In genomic region chr7:36334857-36335256, GRCm38 (mm10) we compare ENCODE assay signal across 20 mouse cellular contexts.
"Had no signal": no experiment of that assay in that cellular context is flagged by ENCODE, and none has a peak within 500 bp of the region (broad histone marks: within the 10 kb centered on the region; RNA-seq: fewer than 3 reads in every experiment).

No protein-coding gene starts in this region.

- H3K4me1 ChIP-seq: intestine, embryonic 15.5 days; midbrain, embryonic 12.5 days; neural tube, embryonic 12.5 days had no signal

- H3K4me3 ChIP-seq: intestine, embryonic 15.5 days; limb, embryonic 12.5 days; limb, embryonic 15.5 days; midbrain, embryonic 12.5 days; midbrain, embryonic 15.5 days; neural tube, embryonic 12.5 days; neural tube, embryonic 15.5 days; stomach, embryonic 15.5 days had no signal

- H3K9ac ChIP-seq: intestine, embryonic 15.5 days; limb, embryonic 12.5 days; limb, embryonic 15.5 days; liver, embryonic 14.5 days; liver, postnatal 0 days; lung, embryonic 14.5 days; midbrain, embryonic 12.5 days; midbrain, embryonic 15.5 days; neural tube, embryonic 12.5 days; neural tube, embryonic 15.5 days; stomach, embryonic 15.5 days had no signal

- H3K27ac ChIP-seq: intestine, embryonic 15.5 days; limb, embryonic 12.5 days; limb, embryonic 15.5 days; liver, embryonic 14.5 days; macrophage; midbrain, embryonic 12.5 days; midbrain, embryonic 15.5 days; neural tube, embryonic 12.5 days; neural tube, embryonic 15.5 days; stomach, embryonic 15.5 days had no signal

- H3K27me3 ChIP-seq: intestine, embryonic 15.5 days; limb, embryonic 12.5 days; limb, embryonic 15.5 days; midbrain, embryonic 12.5 days; midbrain, embryonic 15.5 days; neural tube, embryonic 12.5 days; neural tube, embryonic 15.5 days; stomach, embryonic 15.5 days had no signal

- H3K9me3 ChIP-seq: intestine, embryonic 15.5 days; limb, embryonic 12.5 days; limb, embryonic 15.5 days; midbrain, embryonic 12.5 days; midbrain, embryonic 15.5 days; neural tube, embryonic 12.5 days; neural tube, embryonic 15.5 days; stomach, embryonic 15.5 days had no signal

- H3K36me3 ChIP-seq: intestine, embryonic 15.5 days; limb, embryonic 12.5 days; limb, embryonic 15.5 days; midbrain, embryonic 12.5 days; midbrain, embryonic 15.5 days; neural tube, embryonic 12.5 days; neural tube, embryonic 15.5 days; stomach, embryonic 15.5 days had no signal

- ATAC-seq: intestine, embryonic 15.5 days; liver, postnatal 0 days; lung, postnatal 0 days; midbrain, embryonic 15.5 days had no signal

- H3K4me2 ChIP-seq: intestine, embryonic 15.5 days; limb, embryonic 12.5 days; limb, embryonic 15.5 days; liver, embryonic 11.5 days; lung, embryonic 14.5 days; midbrain, embryonic 12.5 days; midbrain, embryonic 15.5 days; neural tube, embryonic 12.5 days; neural tube, embryonic 15.5 days; stomach, embryonic 15.5 days had no signal

- DNase-seq: kidney, adult 18-20 months; kidney, adult 9 months; kidney, postnatal 14 days; kidney, postnatal 4 days; liver, postnatal 0 days; spleen, adult 18-20 months; thymus, postnatal 25 days had no signal
